Mouse (Mus musculus) spleen, adult 2 months (tissue): ENCODE results near the gene Cat. TPM values are rescaled to one million over a fixed set of nuclear protein-coding genes. Genes with fewer than 3 reads are reported as not detected.

ENCODE experiments used
- DNase-seq, 2 experiments: peaks; one replicate each; pipeline versions ENCODE4 v3.0.0 to v3.0.0-alpha.2; 2012 to 2021; ENCODE audit warnings: low spot score in 2 of 2, low read depth in 1 of 2
- H3K27ac ChIP-seq: fragments of 200-500 bp; 2 replicates; pipeline ENCODE4 v1.5.1; 2012; ENCODE audit warnings: low read length, inconsistent platforms; ENCODE audit not compliant: insufficient read depth
- H3K27me3 ChIP-seq: fragments of 200-500 bp; 2 replicates; pipeline ENCODE4 v1.6.1; 2012; ENCODE audit warnings: mild to moderate bottlenecking, moderate library complexity, low read length, inconsistent platforms; ENCODE audit not compliant: control insufficient read depth, insufficient read depth
- H3K36me3 ChIP-seq: fragments of 200-500 bp; 2 replicates; pipeline ENCODE4 v1.6.1; 2012; ENCODE audit warnings: mild to moderate bottlenecking, low read length, inconsistent platforms; ENCODE audit not compliant: control insufficient read depth, insufficient read depth
- H3K4me1 ChIP-seq: fragments of 200-500 bp; 2 replicates; pipeline ENCODE4 v1.6.1; 2011; ENCODE audit warnings: inconsistent platforms; ENCODE audit not compliant: control insufficient read depth, insufficient read depth, insufficient read length
- H3K4me3 ChIP-seq: fragments of 200-500 bp; 2 replicates; pipeline ENCODE4 v1.5.1; 2011; ENCODE audit warnings: mild to moderate bottlenecking, inconsistent platforms; ENCODE audit not compliant: insufficient read depth, insufficient read length; ENCODE audit errors: extremely low read depth
- CTCF ChIP-seq: fragments of 200-500 bp; IDR thresholded peaks from 2 replicates; pipeline ENCODE4 v1.5.1; 2011; ENCODE audit warnings: mild to moderate bottlenecking, inconsistent platforms; ENCODE audit not compliant: insufficient read depth, insufficient read length, insufficient replicate concordance; ENCODE audit errors: extremely low read depth
- POLR2A ChIP-seq: fragments of 200-500 bp; IDR thresholded peaks from 2 replicates; pipeline ENCODE4 v1.6.1; 2011; ENCODE audit warnings: low read depth, low read length, inconsistent platforms
- WGBS: fragments of 180-500 bp; shearing (Covaris S2); methylation state at CpG from one replicate; pipeline ENCODE4 v1.1.7; 2018; 5-methylcytosine and 5-hydroxymethylcytosine counted together
- polyA plus RNA-seq: library from polyadenylated mRNA; depleted of rRNA; stranded (reverse); fragments of >200 nt; gene quantifications from 2 replicates; pipeline ENCODE4 v1.2.3, GENCODE M21; 2012; rRNA removed

The Cat gene
- polyA plus RNA-seq, 1 experiment = 62.9 TPM

DNA sequence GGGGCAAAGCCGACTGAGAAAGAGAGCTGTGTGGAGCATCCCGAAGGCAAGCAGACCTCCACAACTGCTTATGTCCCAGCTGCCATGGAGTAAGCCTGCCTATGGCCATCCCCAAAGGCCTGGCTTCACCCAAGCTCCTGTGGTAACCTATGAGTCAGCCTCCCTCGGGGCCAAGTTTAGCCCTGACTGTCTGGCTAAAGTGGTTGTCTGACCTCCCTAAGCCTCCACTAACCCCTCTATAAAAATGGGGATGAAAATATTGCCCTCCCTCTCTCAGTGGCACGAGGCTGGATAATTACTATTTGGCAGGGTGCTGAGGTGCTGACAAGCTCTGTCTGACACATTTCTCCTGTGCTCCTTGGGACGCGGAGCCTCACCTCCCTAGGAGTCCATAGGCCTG is 73.6 kb downstream of the Cat start, which contains the start of gene Elf5:
Gene Elf5 (plus strand): TSS at position 341 of the 400 bp plus-strand sequence.
- no peak within 1 kb of the TSS for H3K27ac ChIP-seq
- 81% methylated on average over 6 of the region's 6 CpGs for WGBS
- TF ChIP-seq CTCF (no peak), POLR2A (no peak)
- H3K4me1 ChIP-seq = no peaks in the 10 kb centered on the region
- no peaks in the 10 kb centered on the region for H3K27me3 ChIP-seq
- H3K36me3 ChIP-seq = no peaks in the 10 kb centered on the region
- no peak for DNase-seq
- H3K4me3 ChIP-seq = no peak within 1 kb of the TSS

DNA sequence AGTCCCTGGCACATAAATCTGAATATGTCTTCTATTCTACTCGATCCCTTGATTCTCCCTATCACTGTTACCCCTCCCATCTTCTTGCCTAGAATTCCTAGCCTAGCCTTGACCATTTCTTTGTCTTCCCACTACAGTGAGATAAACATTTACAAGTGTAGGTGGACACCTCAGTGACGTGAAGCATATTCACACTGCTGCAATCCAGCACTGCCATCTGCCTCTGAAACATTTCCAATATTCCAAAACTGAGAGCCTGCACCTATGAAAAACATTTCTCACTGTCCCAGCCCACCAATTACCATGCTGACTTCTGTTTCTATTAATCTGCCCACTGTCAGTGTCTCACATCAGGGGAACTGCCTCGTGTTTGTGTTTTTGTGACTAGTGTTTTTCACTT is 78.7 kb downstream of the Cat start:
- WGBS = 78% methylated on average over 3 of the region's 3 CpGs
- Histone ChIP-seq H3K4me1 (no peaks in the 10 kb centered on the region), H3K4me3 (no peak overlapping the region), H3K27me3 (no peaks in the 10 kb centered on the region), H3K36me3 (no peaks in the 10 kb centered on the region), H3K27ac (no peak overlapping the region)
- no peak for DNase-seq
- TF ChIP-seq CTCF = no peak
- TF ChIP-seq POLR2A = no peak

Other genes with a start within 250 kb of the Cat start
- 1.9 and 3.2 TPM in 2 replicates for gene Ehf, start 181.9 kb downstream of the Cat start, polyA plus RNA-seq
- gene Elf5, start 73.5 kb downstream of the Cat start, polyA plus RNA-seq = not detected in 2 replicates
- gene Abtb2, start 81.2 kb upstream of the Cat start, polyA plus RNA-seq = 10.6 and 14.7 TPM in 2 replicates